Mouse (Mus musculus) brown adipose tissue, adult 24 weeks (tissue): Measurements from ENCODE around the gene Cort. TPM values are rescaled to one million over a fixed set of nuclear protein-coding genes. Genes with fewer than 3 reads are reported as not detected.
"Not testable (repeated sequence)": the region's sequence is repeated elsewhere in the genome, so short reads cannot be mapped to it uniquely, and the experiment has no call there.

Source experiments
- H3K27ac ChIP-seq: fragments of 200-500 bp; replicated peaks from 2 replicates; pipeline ENCODE4 v1.5.1; 2012; ENCODE audit warnings: low read depth, mild to moderate bottlenecking, low read length
- H3K4me1 ChIP-seq: fragments of 200-500 bp; 2 replicates; pipeline ENCODE4 v1.6.1; 2012; ENCODE audit warnings: low read length, mixed read lengths; ENCODE audit not compliant: control insufficient read depth, insufficient read depth, insufficient read length
- H3K4me3 ChIP-seq: fragments of 200-500 bp; 2 replicates; pipeline ENCODE4 v1.5.1; 2012; ENCODE audit warnings: low read depth, mild to moderate bottlenecking, low read length, moderate library complexity; ENCODE audit not compliant: insufficient read depth
- polyA plus RNA-seq: library from polyadenylated mRNA; stranded (reverse); fragments of >200 nt; gene quantifications from 2 replicates; pipeline ENCODE4 v1.2.4, GENCODE M21; 2012; ENCODE audit not compliant: missing spikeins, insufficient read depth, insufficient read length

The Cort gene
- polyA plus RNA-seq, 1 experiment, result not detected

- Histone ChIP-seq H3K4me1 (no peaks in the 10 kb centered on the region), H3K27ac (no peak overlapping the region), H3K4me3 (no peak overlapping the region)
Observed at GRCm38 (mm10) chr4:149133395-149133794, 6.8 kb upstream of the Cort start.

GRCm38 (mm10) chr4:149131789-149132565 is 5.4 kb upstream of the Cort start:
- Histone ChIP-seq H3K27ac (no peak overlapping the region), H3K4me1 (no peaks in the 10 kb centered on the region), H3K4me3 (no peak overlapping the region)

- Histone ChIP-seq H3K27ac (no peak overlapping the region), H3K4me3 (no peak overlapping the region), H3K4me1 (no peaks in the 10 kb centered on the region)
Observed at GRCm38 (mm10) chr4:149131021-149131752, 4.6 kb upstream of the Cort start.

GRCm38 (mm10) chr4:149128467-149128866 is 1.9 kb upstream of the Cort start:
- no peaks in the 10 kb centered on the region for H3K4me1 ChIP-seq

GRCm38 (mm10) chr4:149126115-149126509 is 451 bp downstream of the Cort start:
- no peak overlapping the region for H3K27ac ChIP-seq
- no peaks in the 10 kb centered on the region for H3K4me1 ChIP-seq
- H3K4me3 ChIP-seq, result no peak overlapping the region

More at GRCm38 (mm10) chr4:149128467-149128866, 1.9 kb upstream of the Cort start:
- Histone ChIP-seq H3K27ac (no peak overlapping the region), H3K4me3 (no peak overlapping the region)

GRCm38 (mm10) chr4:149125341-149126114 is 1.0 kb downstream of the Cort start:
- H3K27ac ChIP-seq, result no peak overlapping the region
- H3K4me3 ChIP-seq, result no peak overlapping the region
- no peaks in the 10 kb centered on the region for H3K4me1 ChIP-seq

GRCm38 (mm10) chr4:149123432-149123831 is 3.1 kb downstream of the Cort start:
- no peaks in the 10 kb centered on the region for H3K4me1 ChIP-seq
- H3K27ac ChIP-seq, result no peak overlapping the region

GRCm38 (mm10) chr4:149119978-149120562 is 6.5 kb downstream of the Cort start:
- not testable (repeated sequence) for H3K4me3 ChIP-seq, H3K4me1 ChIP-seq, H3K27ac ChIP-seq

More at GRCm38 (mm10) chr4:149123432-149123831, 3.1 kb downstream of the Cort start:
- H3K4me3 ChIP-seq, result no peak overlapping the region

GRCm38 (mm10) chr4:149103875-149104561 is 22.5 kb downstream of the Cort start, which contains the start of gene Dffa:
Gene Dffa (plus strand): TSS chr4:149104146.
- peak within 1 kb of the TSS; percentile 96 for H3K4me3 ChIP-seq
- H3K4me1 ChIP-seq, result peaks cover 3% of the 10 kb centered on the region; the same call in 1 of the 2 replicates
- H3K27ac ChIP-seq, result peak within 1 kb of the TSS; percentile 23; the same call in 1 of the 2 replicates

- Histone ChIP-seq H3K4me3 (no peak overlapping the region), H3K4me1 (peaks cover 3% of the 10 kb centered on the region; the same call in 1 of the 2 replicates), H3K27ac (no peak overlapping the region)
Observed at GRCm38 (mm10) chr4:149101456-149101855, 25.1 kb downstream of the Cort start.

- H3K4me3 ChIP-seq, H3K4me1 ChIP-seq, H3K27ac ChIP-seq: not testable (repeated sequence)
Observed at GRCm38 (mm10) chr4:149100449-149100848, 26.1 kb downstream of the Cort start.

- H3K4me3 ChIP-seq, result peak within 1 kb of the TSS; percentile 95
- H3K27ac ChIP-seq, result peak within 1 kb of the TSS; percentile 93
- H3K4me1 ChIP-seq, result peaks cover 8% of the 10 kb centered on the region
Observed at GRCm38 (mm10) chr4:149099369-149100017, 27.1 kb downstream of the Cort start, which contains the start of gene Pex14. Gene Pex14 (minus strand): TSS chr4:149099876.

- Histone ChIP-seq H3K4me1 (peaks cover 8% of the 10 kb centered on the region), H3K4me3 (peak overlapping the region; percentile 95), H3K27ac (peak overlapping the region; percentile 93)
Observed at GRCm38 (mm10) chr4:149098571-149098970, 28.0 kb downstream of the Cort start.

- H3K4me1 ChIP-seq, result peaks cover 8% of the 10 kb centered on the region
- H3K27ac ChIP-seq, result peak overlapping the region; percentile 93
- H3K4me3 ChIP-seq, result peak overlapping the region; percentile 95
Observed at GRCm38 (mm10) chr4:149097956-149098355, 28.6 kb downstream of the Cort start.
